Mouse (Mus musculus) thymus, postnatal 4 days (tissue): Measurements from ENCODE around the gene Ncapd3.

Experiments used
- DNase-seq: peaks from one replicate; pipeline ENCODE4 v3.0.0; 2021

Gene Ncapd3

GRCm38 (mm10) chr9:27126543-27126942, 96.6 kb downstream of the Ncapd3 start:
- no peak for DNase-seq

- no peak for DNase-seq
These were observed 98.7 kb downstream of the Ncapd3 start for GRCm38 (mm10) chr9:27128629-27129028.

- peak; percentile 25 for DNase-seq
These were observed 104.4 kb downstream of the Ncapd3 start for GRCm38 (mm10) chr9:27134410-27134809.

- no peak for DNase-seq
These were observed 105.4 kb downstream of the Ncapd3 start for GRCm38 (mm10) chr9:27135372-27135771.

GRCm38 (mm10) chr9:27136651-27137050, 106.7 kb downstream of the Ncapd3 start:
- no peak for DNase-seq

GRCm38 (mm10) chr9:27140432-27141065, 110.6 kb downstream of the Ncapd3 start:
- DNase-seq, result no peak

GRCm38 (mm10) chr9:27144271-27144840, 114.4 kb downstream of the Ncapd3 start:
- no peak for DNase-seq
